Comparison of ENCODE assay signal across 20 mouse cellular contexts in genomic region chr3:89486111-89486510, GRCm38 (mm10). TPM values are rescaled to one million over a fixed set of nuclear protein-coding genes. Genes with fewer than 3 reads are reported as not detected.
"Had no signal": no experiment of that assay in that cellular context is flagged by ENCODE, and none has a peak within 500 bp of the region (broad histone marks: within the 10 kb centered on the region; RNA-seq: fewer than 3 reads in every experiment).

No protein-coding gene starts in this region.

- H3K27ac ChIP-seq: liver, embryonic 14.5 days; midbrain, embryonic 12.5 days; neural tube, embryonic 13.5 days; neural tube, embryonic 15.5 days; stomach, embryonic 15.5 days; stomach, postnatal 0 days had no signal

- H3K9ac ChIP-seq: liver, embryonic 14.5 days; lung, embryonic 14.5 days; midbrain, embryonic 12.5 days; neural tube, embryonic 13.5 days; neural tube, embryonic 15.5 days; stomach, embryonic 15.5 days had no signal

- H3K4me2 ChIP-seq: lung, embryonic 14.5 days; midbrain, embryonic 12.5 days; neural tube, embryonic 13.5 days; neural tube, embryonic 15.5 days; stomach, embryonic 15.5 days had no signal

- H3K27me3 ChIP-seq: stomach, embryonic 15.5 days had no signal

- H3K4me3 ChIP-seq: midbrain, embryonic 12.5 days; myocyte; neural tube, embryonic 13.5 days; neural tube, embryonic 15.5 days; stomach, embryonic 15.5 days had no signal

- DNase-seq: lung, adult 18-20 months; lung, embryonic 14.5 days; lung, postnatal 10 days; lung, postnatal 4 days; midbrain, embryonic 14.5 days; retina, postnatal 1 day; right cerebral cortex, adult 18-20 months; right cerebral cortex, postnatal 25 days; thymus, adult 2 months; thymus, postnatal 25 days; thymus, postnatal 4 days had no signal

- H3K4me1 ChIP-seq: midbrain, embryonic 12.5 days; neural tube, embryonic 13.5 days; neural tube, embryonic 15.5 days; stomach, embryonic 15.5 days had no signal

- H3K9me3 ChIP-seq: midbrain, embryonic 12.5 days; neural tube, embryonic 13.5 days; neural tube, embryonic 15.5 days; stomach, embryonic 15.5 days had no signal

- H3K36me3 ChIP-seq: midbrain, embryonic 12.5 days; neural tube, embryonic 13.5 days; neural tube, embryonic 15.5 days; stomach, embryonic 15.5 days had no signal

RNA-seq across cellular contexts. Expression of gene Kcnn3, which starts 33.9 kb away (rescaled TPM):
- total RNA-seq: megakaryocyte, adult 5-6 weeks; megakaryocyte-erythroid progenitor cell, adult 5-6 weeks had no signal
